Mouse (Mus musculus): ENCODE measurements around the gene Tacc2.

DNA sequence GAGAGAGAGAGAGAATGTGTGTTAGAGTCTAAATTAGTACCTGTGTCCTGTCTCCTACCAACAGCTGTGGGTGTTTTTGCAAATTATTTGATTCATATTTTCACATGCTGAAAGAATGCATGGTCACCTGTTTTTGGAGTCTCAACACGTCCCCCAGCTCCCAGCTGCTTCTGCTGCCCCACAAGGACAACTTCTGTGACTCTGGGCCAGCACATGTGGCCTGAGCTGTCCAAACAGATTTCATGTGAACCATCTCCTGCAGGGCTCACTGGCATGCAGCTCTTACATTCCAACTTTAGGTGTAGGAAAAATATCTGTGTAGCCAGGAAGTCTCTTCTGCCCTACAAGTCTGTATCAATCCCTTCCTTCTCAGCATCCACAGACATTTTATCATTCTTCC lies 51.4 kb downstream of the Tacc2 start:
- TF ChIP-seq EP300 (IDR thresholded peaks at IDR 0.05) (no peak), CTCF (IDR thresholded peaks at IDR 0.05) (no peak)
